Mouse (Mus musculus) kidney, postnatal 14 days (tissue): ENCODE results near the gene Gm4894.

ENCODE experiments used
- DNase-seq: peaks from one replicate; pipeline ENCODE4 v3.0.0; 2022; ENCODE audit warnings: mixed read lengths

Gene Gm4894

GRCm38 (mm10) chr9:49250231-49250630 is at the start of gene Gm4894:
Gene Gm4894 (plus strand): TSS chr9:49250531.
- no peak for DNase-seq

- peak; percentile 3 for DNase-seq
Measured at GRCm38 (mm10) chr9:49206331-49206730, 44.0 kb upstream of the Gm4894 start.

GRCm38 (mm10) chr9:49211493-49211892 is 38.8 kb upstream of the Gm4894 start:
- no peak for DNase-seq

- no peak for DNase-seq
Measured at GRCm38 (mm10) chr9:49214734-49215133, 35.6 kb upstream of the Gm4894 start.

GRCm38 (mm10) chr9:49217626-49218607 is 32.4 kb upstream of the Gm4894 start:
- no peak for DNase-seq

GRCm38 (mm10) chr9:49224488-49224887 is 25.8 kb upstream of the Gm4894 start:
- no peak for DNase-seq

GRCm38 (mm10) chr9:49227442-49227841 is 22.9 kb upstream of the Gm4894 start:
- no peak for DNase-seq

- DNase-seq = no peak
Measured at GRCm38 (mm10) chr9:49229054-49229453, 21.3 kb upstream of the Gm4894 start.

- peak; percentile 68 for DNase-seq
Measured at GRCm38 (mm10) chr9:49246839-49247238, 3.5 kb upstream of the Gm4894 start.

GRCm38 (mm10) chr9:49268949-49269348 is 18.6 kb downstream of the Gm4894 start:
- DNase-seq = no peak

GRCm38 (mm10) chr9:49273566-49273965 is 23.2 kb downstream of the Gm4894 start:
- no peak for DNase-seq

GRCm38 (mm10) chr9:49275976-49276375 is 25.6 kb downstream of the Gm4894 start:
- DNase-seq = peak; percentile 7

- no peak for DNase-seq
Measured at GRCm38 (mm10) chr9:49276542-49277334, 26.4 kb downstream of the Gm4894 start.

- no peak for DNase-seq
Measured at GRCm38 (mm10) chr9:49295101-49295500, 44.8 kb downstream of the Gm4894 start.

- peak; percentile 4 for DNase-seq
Measured at GRCm38 (mm10) chr9:49307576-49307975, 57.2 kb downstream of the Gm4894 start.

- no peak for DNase-seq
Measured at GRCm38 (mm10) chr9:49310821-49311220, 60.5 kb downstream of the Gm4894 start.

GRCm38 (mm10) chr9:49318638-49319037 is 68.3 kb downstream of the Gm4894 start:
- DNase-seq = no peak
